Mouse (Mus musculus) forebrain, embryonic 12.5 days (tissue): ENCODE results near the gene Fam214a. TPM values are rescaled to one million over a fixed set of nuclear protein-coding genes. Genes with fewer than 3 reads are reported as not detected.

Experiments used
- ATAC-seq: fragments of 200-750 bp; cut with Nextera tagmentation; 2 replicates; pipeline ENCODE4 v1.8.0; 2017; ENCODE audit warnings: moderate TSS enrichment; ENCODE audit not compliant: low FRiP score
- H3K27ac ChIP-seq: fragments of 300-500 bp; sonication (generic); 2 replicates; pipeline ENCODE4 v1.5.1; 2016; ENCODE audit warnings: mild to moderate bottlenecking
- H3K27me3 ChIP-seq: fragments of 300-500 bp; sonication (generic); 2 replicates; pipeline ENCODE4 v1.6.1; 2016; ENCODE audit warnings: mild to moderate bottlenecking
- H3K36me3 ChIP-seq: fragments of 300-500 bp; sonication (generic); replicated peaks from 2 replicates; pipeline ENCODE4 v1.6.1; 2016; ENCODE audit warnings: mild to moderate bottlenecking
- H3K4me1 ChIP-seq: fragments of 300-500 bp; sonication (generic); 2 replicates; pipeline ENCODE4 v1.6.1; 2016
- H3K4me2 ChIP-seq: fragments of 300-500 bp; sonication (generic); 2 replicates; pipeline ENCODE4 v1.6.1; 2016; ENCODE audit warnings: mild to moderate bottlenecking, moderate library complexity
- H3K4me3 ChIP-seq: fragments of 300-500 bp; sonication (generic); replicated peaks from 2 replicates; pipeline ENCODE4 v1.5.1; 2016; ENCODE audit warnings: mild to moderate bottlenecking
- H3K9ac ChIP-seq: fragments of 300-500 bp; sonication (generic); 2 replicates; pipeline ENCODE4 v1.6.1; 2016; ENCODE audit warnings: mild to moderate bottlenecking
- H3K9me3 ChIP-seq: fragments of 300-500 bp; sonication (generic); 2 replicates; pipeline ENCODE4 v1.6.1; 2016
- WGBS: fragments of 180-500 bp; shearing (Covaris S2); methylation state at CpG from one replicate; pipeline ENCODE4 v1.1.7; 2016; 5-methylcytosine and 5-hydroxymethylcytosine counted together
- polyA plus RNA-seq: library from polyadenylated mRNA; unstranded; fragments of >200 nt; fragmentation: Nextera tagmentation; extraction: Ambion mirVana; gene quantifications from 2 replicates; pipeline ENCODE4 v1.2.1, GENCODE M21; 2016

The Fam214a gene
- polyA plus RNA-seq, 1 experiment from 2014 or later: 30.9 TPM

- no peak overlapping the region for H3K4me2 ChIP-seq
- no peaks in the 10 kb centered on the region for H3K9me3 ChIP-seq
- peak overlapping the region; percentile 73; the same call in 1 of the 2 replicates for H3K27ac ChIP-seq
- ATAC-seq: no peak
- no peak overlapping the region for H3K9ac ChIP-seq
- H3K4me3 ChIP-seq: no peak overlapping the region
- no peaks in the 10 kb centered on the region for H3K27me3 ChIP-seq
- no peaks in the 10 kb centered on the region for H3K36me3 ChIP-seq
- 87% methylated on average over 6 of the region's 6 CpGs for WGBS
- peaks cover 21% of the 10 kb centered on the region for H3K4me1 ChIP-seq
Observed at GRCm38 (mm10) chr9:74923291-74923977, 29.2 kb upstream of the Fam214a start.

GRCm38 (mm10) chr9:74925220-74925769, 27.4 kb upstream of the Fam214a start:
- Histone ChIP-seq H3K4me1 (peaks cover 21% of the 10 kb centered on the region), H3K27ac (peak overlapping the region; percentile 75), H3K9ac (no peak overlapping the region), H3K4me3 (no peak overlapping the region), H3K9me3 (no peaks in the 10 kb centered on the region), H3K36me3 (no peaks in the 10 kb centered on the region), H3K27me3 (no peaks in the 10 kb centered on the region), H3K4me2 (no peak overlapping the region)
- peak; percentile 66 for ATAC-seq
- 9% methylated on average over 10 of the region's 10 CpGs for WGBS

- ATAC-seq: no peak
- Histone ChIP-seq H3K4me3 (no peak overlapping the region), H3K9ac (no peak overlapping the region), H3K36me3 (no peaks in the 10 kb centered on the region), H3K27ac (no peak overlapping the region), H3K4me2 (no peak overlapping the region), H3K9me3 (no peaks in the 10 kb centered on the region), H3K4me1 (peaks cover 9% of the 10 kb centered on the region), H3K27me3 (no peaks in the 10 kb centered on the region)
- WGBS: 87% methylated on average over 4 of the region's 4 CpGs
Observed at GRCm38 (mm10) chr9:74929981-74930423, 22.7 kb upstream of the Fam214a start.

- Histone ChIP-seq H3K27me3 (no peaks in the 10 kb centered on the region), H3K9ac (no peak overlapping the region), H3K27ac (no peak overlapping the region), H3K36me3 (no peaks in the 10 kb centered on the region), H3K4me1 (peaks cover 3% of the 10 kb centered on the region), H3K4me2 (no peak overlapping the region), H3K9me3 (no peaks in the 10 kb centered on the region), H3K4me3 (no peak overlapping the region)
- no peak for ATAC-seq
- WGBS: 76% methylated on average over 5 of the region's 5 CpGs
Observed at GRCm38 (mm10) chr9:74930653-74931052, 22.0 kb upstream of the Fam214a start.

- Histone ChIP-seq H3K9ac (no peak overlapping the region), H3K36me3 (no peaks in the 10 kb centered on the region), H3K9me3 (no peaks in the 10 kb centered on the region), H3K4me3 (no peak overlapping the region), H3K4me1 (no peaks in the 10 kb centered on the region), H3K27ac (no peak overlapping the region), H3K27me3 (no peaks in the 10 kb centered on the region), H3K4me2 (no peak overlapping the region)
- no peak for ATAC-seq
- 96% methylated on average over 3 of the region's 3 CpGs for WGBS
Observed at GRCm38 (mm10) chr9:74935289-74935688, 17.4 kb upstream of the Fam214a start.

GRCm38 (mm10) chr9:74937761-74938160, 14.9 kb upstream of the Fam214a start:
- Histone ChIP-seq H3K27me3 (no peaks in the 10 kb centered on the region), H3K27ac (no peak overlapping the region), H3K4me3 (no peak overlapping the region), H3K4me1 (no peaks in the 10 kb centered on the region), H3K36me3 (no peaks in the 10 kb centered on the region), H3K9ac (no peak overlapping the region), H3K4me2 (no peak overlapping the region), H3K9me3 (no peaks in the 10 kb centered on the region)
- ATAC-seq: no peak
- 94% methylated on average over 3 of the region's 3 CpGs for WGBS

GRCm38 (mm10) chr9:74938670-74939534, 13.8 kb upstream of the Fam214a start:
- Histone ChIP-seq H3K9me3 (no peaks in the 10 kb centered on the region), H3K9ac (no peak overlapping the region), H3K4me3 (no peak overlapping the region), H3K27me3 (no peaks in the 10 kb centered on the region), H3K4me1 (no peaks in the 10 kb centered on the region), H3K27ac (no peak overlapping the region), H3K4me2 (no peak overlapping the region), H3K36me3 (no peaks in the 10 kb centered on the region)
- 86% methylated on average over 12 of the region's 12 CpGs for WGBS
- no peak for ATAC-seq

GRCm38 (mm10) chr9:74946713-74947402, 5.8 kb upstream of the Fam214a start:
- Histone ChIP-seq H3K4me3 (no peak overlapping the region), H3K9ac (no peak overlapping the region), H3K4me1 (no peaks in the 10 kb centered on the region), H3K27me3 (no peaks in the 10 kb centered on the region), H3K4me2 (no peak overlapping the region), H3K36me3 (no peaks in the 10 kb centered on the region), H3K27ac (no peak overlapping the region), H3K9me3 (no peaks in the 10 kb centered on the region)
- no peak for ATAC-seq
- WGBS: 88% methylated on average over 8 of the region's 8 CpGs

- ATAC-seq: no peak
Observed at GRCm38 (mm10) chr9:74951491-74951890, 1.2 kb upstream of the Fam214a start.

GRCm38 (mm10) chr9:74952106-74952505, 578 bp upstream of the Fam214a start:
- Histone ChIP-seq H3K4me1 (peaks cover 18% of the 10 kb centered on the region), H3K9ac (peak overlapping the region; percentile 44; the same call in 1 of the 2 replicates), H3K4me2 (peak overlapping the region; percentile 89), H3K36me3 (peaks cover 3% of the 10 kb centered on the region; the same call in 1 of the 2 replicates), H3K4me3 (peak overlapping the region; percentile 92), H3K27me3 (no peaks in the 10 kb centered on the region), H3K9me3 (no peaks in the 10 kb centered on the region), H3K27ac (peak overlapping the region; percentile 97; the same call in 1 of the 2 replicates)
- 63% methylated on average over 5 of the region's 5 CpGs for WGBS
- no peak for ATAC-seq

More at GRCm38 (mm10) chr9:74951491-74951890, 1.2 kb upstream of the Fam214a start:
- Histone ChIP-seq H3K9me3 (no peaks in the 10 kb centered on the region), H3K4me1 (peaks cover 18% of the 10 kb centered on the region), H3K27me3 (no peaks in the 10 kb centered on the region), H3K4me2 (no peak overlapping the region), H3K4me3 (no peak overlapping the region), H3K36me3 (peaks cover 3% of the 10 kb centered on the region; the same call in 1 of the 2 replicates), H3K27ac (no peak overlapping the region), H3K9ac (no peak overlapping the region)
- 33% methylated on average over 3 of the region's 3 CpGs for WGBS

GRCm38 (mm10) chr9:74953265-74953958, 728 bp downstream of the Fam214a start:
- H3K36me3 ChIP-seq: peaks cover 5% of the 10 kb centered on the region
- no peaks in the 10 kb centered on the region for H3K9me3 ChIP-seq
- peak overlapping the region; percentile 97 for H3K27ac ChIP-seq
- 10% methylated on average over 31 of the region's 31 CpGs for WGBS
- peak; percentile 57 for ATAC-seq
- peaks cover 18% of the 10 kb centered on the region for H3K4me1 ChIP-seq
- H3K27me3 ChIP-seq: no peaks in the 10 kb centered on the region
- H3K9ac ChIP-seq: peak overlapping the region; percentile 89
- H3K4me2 ChIP-seq: peak overlapping the region; percentile 89
- peak overlapping the region; percentile 92 for H3K4me3 ChIP-seq
